Mouse (Mus musculus): ENCODE results near the gene Lgals3bp.

- TF ChIP-seq CTCF (conservative IDR thresholded peaks at IDR 0.05; ENCODE audit: low read length), result no peak
- TF ChIP-seq POU5F1 (IDR thresholded peaks at IDR 0.05; ENCODE audit: borderline replicate concordance, low read length), result no peak
These were observed 54.5 kb downstream of the Lgals3bp start for GRCm38 (mm10) chr11:118347391-118347790.

Measured in E14TG2a.4 (cell line).